Mouse (Mus musculus): ENCODE data around the gene Uxt.

GRCm38 (mm10) chrX:20910074-20910473 is 51.7 kb downstream of the Uxt start:
- TF ChIP-seq POLR2A (IDR thresholded peaks at IDR 0.05; ENCODE audit: extremely low read depth, insufficient read depth, low read length), result no peak
- no peak for TF ChIP-seq CTCF (IDR thresholded peaks at IDR 0.05; ENCODE audit: low read depth, low read length)

All from liver, adult 2 months (tissue).